Mouse (Mus musculus) kidney, postnatal 0 days (tissue): ENCODE data around the gene 2210016F16Rik. TPM values are rescaled to one million over a fixed set of nuclear protein-coding genes. Genes with fewer than 3 reads are reported as not detected.

Source experiments
- ATAC-seq: fragments of 200-750 bp; cut with Nextera tagmentation; replicated peaks from 2 replicates; pipeline ENCODE4 v1.8.0; 2017; ENCODE audit warnings: low read depth, moderate number of reproducible peaks, moderate TSS enrichment, moderate library complexity; ENCODE audit not compliant: low FRiP score
- DNase-seq: peaks from one replicate; pipeline ENCODE4 v3.0.0-alpha.2; 2016; ENCODE audit warnings: low spot score
- H3K27ac ChIP-seq: fragments of 300-500 bp; sonication (generic); 2 replicates; pipeline ENCODE4 v1.5.1; 2014; ENCODE audit warnings: mild to moderate bottlenecking
- H3K27me3 ChIP-seq: fragments of 300-500 bp; sonication (generic); 2 replicates; pipeline ENCODE4 v1.6.1; 2014; ENCODE audit warnings: low read length, mixed read lengths; ENCODE audit not compliant: insufficient read depth
- H3K36me3 ChIP-seq: fragments of 300-500 bp; sonication (generic); 2 replicates; pipeline ENCODE4 v1.6.1; 2014; ENCODE audit warnings: low read length, mixed read lengths; ENCODE audit not compliant: insufficient read depth
- H3K4me1 ChIP-seq: fragments of 300-500 bp; sonication (generic); replicated peaks from 2 replicates; pipeline ENCODE4 v1.6.1; 2014; ENCODE audit warnings: antibody characterized with exemption, low read length, mixed read lengths; ENCODE audit not compliant: insufficient read depth
- H3K4me2 ChIP-seq: fragments of 300-500 bp; sonication (generic); 2 replicates; pipeline ENCODE4 v1.6.1; 2014; ENCODE audit warnings: mild to moderate bottlenecking, low read length, moderate library complexity, mixed read lengths
- H3K4me3 ChIP-seq: fragments of 300-500 bp; sonication (generic); replicated peaks from 2 replicates; pipeline ENCODE4 v1.5.1; 2014; ENCODE audit warnings: low read depth, low read length
- H3K9ac ChIP-seq: fragments of 300-500 bp; sonication (generic); 2 replicates; pipeline ENCODE4 v1.6.1; 2014; ENCODE audit warnings: low read depth, low read length
- H3K9me3 ChIP-seq: fragments of 300-500 bp; sonication (generic); replicated peaks from 2 replicates; pipeline ENCODE4 v1.6.1; 2016; ENCODE audit warnings: low read length, inconsistent platforms, mixed read lengths
- CTCF ChIP-seq: IDR thresholded peaks from 2 replicates; pipeline ENCODE4 v1.5.1; 2016; ENCODE audit warnings: antibody characterized with exemption, low read depth, mild to moderate bottlenecking, moderate library complexity
- WGBS: fragments of 180-500 bp; shearing (Covaris S2); extraction: QIAGEN DNeasy Blood & Tissue Kit; methylation state at CpG from one replicate; pipeline ENCODE4 v1.1.7; 2014; 5-methylcytosine and 5-hydroxymethylcytosine counted together
- polyA plus RNA-seq: library from polyadenylated mRNA; unstranded; fragments of >200 nt; fragmentation: Nextera tagmentation; extraction: Ambion mirVana; gene quantifications from 2 replicates; pipeline ENCODE4 v1.2.1, GENCODE M21; 2015

The 2210016F16Rik gene
- polyA plus RNA-seq, 1 experiment from 2014 or later, result 33.7 TPM

DNA sequence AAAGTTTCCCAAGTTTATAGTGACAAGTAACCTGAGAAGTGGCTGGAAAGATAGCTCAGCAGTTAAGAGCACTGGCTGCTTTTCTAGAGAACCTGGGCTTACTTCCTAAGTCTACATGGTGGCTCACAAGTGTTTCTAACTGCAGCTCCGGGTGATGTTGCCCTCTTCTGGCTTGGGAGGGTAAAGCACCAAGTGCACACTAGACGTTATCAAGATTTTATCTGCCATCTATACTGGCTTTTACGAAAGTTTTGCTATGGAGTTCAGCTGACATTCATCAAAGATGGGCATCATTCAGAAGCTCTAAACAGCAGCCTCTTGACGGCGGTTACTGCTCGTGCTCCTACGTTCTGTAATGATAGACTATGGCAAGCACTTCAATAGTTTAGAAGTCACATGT is 2.9 kb upstream of the 2210016F16Rik start:
- whole genome bisulfite sequencing, result 8% methylated on average over 7 of the region's 7 CpGs
- peak; percentile 91 for TF ChIP-seq CTCF
- H3K4me2 ChIP-seq, result no peak overlapping the region
- peaks cover 13% of the 10 kb centered on the region; the same call in 1 of the 2 replicates for H3K36me3 ChIP-seq
- peak; percentile 93 for DNase-seq
- H3K4me3 ChIP-seq, result no peak overlapping the region
- no peak overlapping the region for H3K27ac ChIP-seq
- H3K9me3 ChIP-seq, result no peaks in the 10 kb centered on the region
- no peak overlapping the region for H3K9ac ChIP-seq
- ATAC-seq, result peak; percentile 58
- no peaks in the 10 kb centered on the region for H3K27me3 ChIP-seq
- 0 out of 2 replicates have a peak, but pooled peaks cover 5% of the 10 kb centered on the region for H3K4me1 ChIP-seq

DNA sequence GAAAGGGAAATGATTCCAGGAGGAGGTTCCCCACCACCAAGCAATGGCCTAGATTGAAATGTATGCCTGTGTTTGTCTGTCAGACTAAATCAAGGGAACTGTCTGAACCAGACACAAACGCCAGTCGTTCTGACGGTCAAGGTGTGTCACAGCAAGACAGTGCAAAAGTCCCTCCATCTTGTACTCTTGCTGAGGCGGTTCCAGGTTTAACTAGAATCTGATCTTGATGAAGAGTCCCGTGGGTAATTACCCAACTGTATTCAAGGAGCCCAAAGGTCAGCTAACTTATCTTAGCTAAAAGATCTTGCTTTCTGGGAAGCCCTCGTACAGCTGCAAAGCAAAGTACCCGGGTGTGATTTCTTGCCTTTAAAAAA is 509 bp upstream of the 2210016F16Rik start:
- H3K27ac ChIP-seq, result peak overlapping the region; percentile 37; the same call in 1 of the 2 replicates
- peaks cover 17% of the 10 kb centered on the region for H3K36me3 ChIP-seq
- DNase-seq (no peak), ATAC-seq (no peak)
- no peaks in the 10 kb centered on the region for H3K9me3 ChIP-seq
- TF ChIP-seq CTCF, result no peak
- 74% methylated on average over 7 of the region's 7 CpGs for WGBS
- H3K4me1 ChIP-seq, result 0 out of 2 replicates have a peak, but pooled peaks cover 5% of the 10 kb centered on the region
- H3K9ac ChIP-seq, result peak overlapping the region; percentile 81
- H3K27me3 ChIP-seq, result no peaks in the 10 kb centered on the region
- H3K4me2 ChIP-seq, result peak overlapping the region; percentile 76
- peak overlapping the region; percentile 61 for H3K4me3 ChIP-seq

DNA sequence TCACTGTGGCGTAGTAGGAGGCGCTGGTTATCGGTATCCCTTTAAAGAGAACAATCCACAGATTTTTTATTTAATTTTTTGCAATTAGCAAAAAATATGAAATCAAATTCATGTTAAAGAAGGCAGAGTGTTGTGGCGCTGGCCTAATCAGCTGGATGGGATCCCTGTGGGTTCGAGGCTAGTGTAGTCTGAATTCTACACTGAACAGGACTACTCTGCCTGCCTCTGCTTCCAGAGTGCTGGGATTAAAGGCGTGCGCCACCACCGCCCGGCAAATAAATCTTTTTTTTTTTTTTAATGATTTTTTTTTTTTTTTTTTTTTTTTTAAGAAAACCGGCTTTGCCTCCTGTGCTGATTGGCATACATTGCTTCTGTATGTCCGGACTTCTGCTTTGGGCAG is 654 bp downstream of the 2210016F16Rik start:
- 0 out of 2 replicates have a peak, but pooled peaks have one; percentile 4 for TF ChIP-seq CTCF
- Histone ChIP-seq H3K9me3 (no peaks in the 10 kb centered on the region), H3K27me3 (no peaks in the 10 kb centered on the region), H3K4me3 (peak overlapping the region; percentile 61), H3K4me2 (peak overlapping the region; percentile 76), H3K9ac (peak overlapping the region; percentile 81), H3K27ac (no peak overlapping the region), H3K36me3 (peaks cover 16% of the 10 kb centered on the region), H3K4me1 (0 out of 2 replicates have a peak, but pooled peaks cover 5% of the 10 kb centered on the region)
- ATAC-seq, result no peak
- 41% methylated on average over 11 of the region's 11 CpGs for WGBS
- DNase-seq, result no peak

DNA sequence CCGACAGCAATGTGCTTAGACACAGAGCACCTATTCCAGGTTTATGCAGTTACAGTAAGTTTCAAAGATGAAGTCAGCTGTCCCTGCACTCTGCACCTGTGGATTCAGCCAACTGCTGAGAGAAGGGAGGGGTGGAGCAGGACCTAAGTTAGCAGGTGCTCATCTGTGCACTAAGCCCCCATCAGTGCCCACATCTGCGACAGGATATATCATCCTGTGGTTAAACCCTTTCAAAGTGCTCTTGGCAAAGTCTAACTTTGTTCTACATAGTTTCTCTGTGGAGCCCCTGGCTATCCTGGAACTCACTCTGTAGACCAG is 11.9 kb downstream of the 2210016F16Rik start:
- Histone ChIP-seq H3K4me2 (no peak overlapping the region), H3K4me1 (no peaks in the 10 kb centered on the region), H3K36me3 (no peaks in the 10 kb centered on the region), H3K9ac (no peak overlapping the region), H3K9me3 (no peaks in the 10 kb centered on the region), H3K27me3 (no peaks in the 10 kb centered on the region), H3K4me3 (no peak overlapping the region), H3K27ac (no peak overlapping the region)
- TF ChIP-seq CTCF, result no peak
- DNase-seq (no peak), ATAC-seq (no peak)
- 85% methylated on average over 2 of the region's 2 CpGs for WGBS

DNA sequence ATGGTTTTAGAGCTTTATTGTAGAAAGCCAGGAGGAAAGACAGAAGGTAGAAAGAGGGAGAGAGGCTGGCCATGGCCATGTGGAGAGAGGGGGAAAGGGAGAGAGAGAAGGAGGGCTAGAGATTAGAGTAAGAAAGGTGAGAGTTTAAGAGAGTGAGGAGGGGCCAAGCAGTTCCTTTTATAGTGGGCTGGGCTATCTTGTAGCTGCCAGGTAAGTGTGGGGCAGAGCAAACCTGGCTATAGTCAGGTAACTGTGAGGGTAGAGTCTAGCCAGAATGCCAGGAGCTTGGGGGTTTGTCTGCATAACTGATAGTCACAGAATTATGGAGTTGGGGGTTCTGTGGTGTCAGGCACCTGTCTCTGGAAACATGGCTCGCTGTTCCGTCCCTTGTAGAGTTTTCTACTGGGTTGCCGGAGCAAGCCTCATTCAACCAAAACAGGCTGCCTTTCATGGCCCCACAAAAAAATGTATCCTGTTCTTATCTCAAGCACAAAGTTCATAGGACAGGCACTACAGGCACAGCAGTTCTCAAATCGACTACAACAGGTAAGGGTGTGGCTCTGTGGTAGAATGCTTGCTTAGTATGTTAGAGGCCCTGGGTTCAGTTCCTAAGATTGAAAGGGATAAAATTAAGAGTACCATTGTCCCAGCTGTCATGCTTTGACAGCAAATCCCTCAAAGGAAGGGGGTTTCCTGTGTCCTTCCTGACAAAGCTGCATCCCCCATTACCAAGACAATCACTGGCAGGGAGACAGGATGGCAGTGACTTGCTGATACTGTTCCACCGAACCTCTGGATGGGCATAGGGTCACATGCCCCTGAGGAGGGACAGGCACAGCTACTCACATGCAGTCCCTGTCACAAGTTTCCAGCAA is 12.5 kb downstream of the 2210016F16Rik start:
- H3K4me3 ChIP-seq, result no peak overlapping the region
- no peaks in the 10 kb centered on the region for H3K4me1 ChIP-seq
- DNase-seq (no peak), ATAC-seq (no peak)
- no peak overlapping the region for H3K4me2 ChIP-seq
- no peaks in the 10 kb centered on the region for H3K9me3 ChIP-seq
- no peak overlapping the region for H3K9ac ChIP-seq
- H3K36me3 ChIP-seq, result no peaks in the 10 kb centered on the region
- no peak for TF ChIP-seq CTCF
- 78% methylated on average over 5 of the region's 5 CpGs for WGBS
- H3K27me3 ChIP-seq, result no peaks in the 10 kb centered on the region
- no peak overlapping the region for H3K27ac ChIP-seq

DNA sequence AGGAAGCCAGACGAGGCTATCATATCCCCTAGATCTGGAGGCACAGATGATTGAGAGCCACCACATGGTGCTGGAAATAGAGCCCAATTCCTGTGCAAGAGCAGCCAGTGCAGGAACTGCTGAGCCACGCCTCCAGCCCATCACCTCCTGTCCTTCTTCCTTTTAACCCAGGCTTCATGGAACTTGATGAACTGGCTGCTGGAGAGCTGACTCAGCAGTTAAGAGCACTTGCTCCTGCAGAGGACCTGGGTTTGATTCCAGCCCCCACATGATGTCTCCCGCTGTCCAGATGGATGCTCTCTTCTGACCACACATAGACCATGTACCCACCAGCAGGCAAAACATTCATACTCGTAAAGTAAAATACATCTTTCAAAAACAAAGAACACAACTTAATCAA is 16.2 kb downstream of the 2210016F16Rik start:
- TF ChIP-seq CTCF, result no peak
- Histone ChIP-seq H3K4me1 (no peaks in the 10 kb centered on the region), H3K27me3 (no peaks in the 10 kb centered on the region), H3K4me3 (no peak overlapping the region), H3K27ac (no peak overlapping the region), H3K9me3 (no peaks in the 10 kb centered on the region), H3K4me2 (no peak overlapping the region), H3K9ac (no peak overlapping the region), H3K36me3 (no peaks in the 10 kb centered on the region)
- DNase-seq (no peak), ATAC-seq (no peak)
- 72% methylated on average over 4 of the region's 4 CpGs for WGBS

DNA sequence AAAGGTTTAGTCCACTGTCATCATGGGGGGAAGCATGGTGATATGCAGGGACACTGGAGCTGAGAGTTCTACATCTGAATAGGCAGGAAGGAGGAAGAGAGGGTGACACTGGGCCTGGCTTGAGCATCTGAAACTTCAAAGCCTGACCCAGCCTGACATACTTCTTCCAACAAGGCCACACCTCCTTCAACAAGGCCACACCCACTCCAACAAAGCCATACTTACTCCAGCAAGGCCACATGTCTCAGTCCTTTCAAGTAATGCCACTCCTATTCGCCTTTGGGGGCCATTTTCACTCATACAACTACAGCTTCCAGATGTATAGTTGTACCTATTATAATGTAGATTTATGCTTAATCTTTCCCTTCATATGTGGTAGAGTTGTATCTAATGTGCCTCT is 17.4 kb downstream of the 2210016F16Rik start:
- 62% methylated on average over 1 of the region's 1 CpGs for WGBS
- H3K27ac ChIP-seq, result no peak overlapping the region
- no peak for DNase-seq
- ATAC-seq, result no peak
- no peak for TF ChIP-seq CTCF
- no peak overlapping the region for H3K9ac ChIP-seq
- no peak overlapping the region for H3K4me2 ChIP-seq
- H3K27me3 ChIP-seq, result no peaks in the 10 kb centered on the region
- H3K4me3 ChIP-seq, result no peak overlapping the region
- H3K4me1 ChIP-seq, result no peaks in the 10 kb centered on the region
- no peaks in the 10 kb centered on the region for H3K36me3 ChIP-seq
- H3K9me3 ChIP-seq, result no peaks in the 10 kb centered on the region
